Mouse (Mus musculus): ENCODE results near the gene Pef1.

Gene Pef1

DNA sequence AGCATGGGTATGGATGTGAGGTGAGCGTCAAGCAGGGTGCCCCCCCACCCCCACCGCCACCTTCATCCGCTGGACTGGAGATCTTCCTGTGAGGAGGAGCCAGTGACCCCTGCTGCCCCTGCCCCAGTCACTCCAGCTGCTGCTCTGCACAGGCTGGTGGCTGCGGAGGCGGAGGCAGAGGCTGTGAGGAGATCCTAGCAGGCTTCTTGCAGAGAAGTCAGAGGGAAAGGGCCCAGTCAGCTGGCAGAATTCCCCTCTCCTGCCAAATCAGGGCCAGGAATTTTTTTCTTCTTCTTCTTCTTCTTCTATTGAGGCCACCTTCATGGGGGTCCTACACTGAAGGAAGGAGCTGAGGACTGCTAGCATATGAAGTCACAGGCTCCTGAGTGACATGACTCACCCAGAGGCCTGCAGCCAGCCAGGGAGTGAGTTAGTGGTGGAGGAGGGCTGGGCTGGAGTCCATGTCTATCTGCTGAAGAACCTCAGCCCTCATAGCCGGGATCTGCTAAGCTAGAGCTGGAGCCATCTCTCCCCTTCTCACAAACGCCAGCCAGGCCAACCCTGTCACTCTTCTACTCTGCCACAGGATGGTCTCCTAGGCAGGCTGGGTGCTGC lies 17.9 kb upstream of the Pef1 start:
- in situ Hi-C loops (cut with MboI; ENCODE audit: low pct_unique_long_range_greater_than_20kb in 1 of 2, low sequenced_read_pairs in 2 of 2, unreplicated experiment in 1 of 2), result no loop called here

GRCm38 (mm10) chr4:130085246-130085820 lies 17.0 kb upstream of the Pef1 start:
- in situ Hi-C loops (cut with MboI; ENCODE audit: low pct_unique_long_range_greater_than_20kb in 1 of 2, low sequenced_read_pairs in 2 of 2, unreplicated experiment in 1 of 2), result no loop called here

GRCm38 (mm10) chr4:130087293-130087692 lies 15.1 kb upstream of the Pef1 start:
- in situ Hi-C loops (cut with MboI; ENCODE audit: low pct_unique_long_range_greater_than_20kb in 1 of 2, low sequenced_read_pairs in 2 of 2, unreplicated experiment in 1 of 2), result no loop called here

- in situ Hi-C loops (cut with MboI; ENCODE audit: low pct_unique_long_range_greater_than_20kb in 1 of 2, low sequenced_read_pairs in 2 of 2, unreplicated experiment in 1 of 2), result no loop called here
Observed at GRCm38 (mm10) chr4:130095137-130095536, 7.2 kb upstream of the Pef1 start.

- in situ Hi-C loops (cut with MboI; ENCODE audit: low pct_unique_long_range_greater_than_20kb in 1 of 2, low sequenced_read_pairs in 2 of 2, unreplicated experiment in 1 of 2), result no loop called here
Observed at GRCm38 (mm10) chr4:130101183-130101582, 1.2 kb upstream of the Pef1 start.

GRCm38 (mm10) chr4:130103632-130104031 lies 1.3 kb downstream of the Pef1 start:
- in situ Hi-C loops (cut with MboI; ENCODE audit: low pct_unique_long_range_greater_than_20kb in 1 of 2, low sequenced_read_pairs in 2 of 2, unreplicated experiment in 1 of 2), result no loop called here

DNA sequence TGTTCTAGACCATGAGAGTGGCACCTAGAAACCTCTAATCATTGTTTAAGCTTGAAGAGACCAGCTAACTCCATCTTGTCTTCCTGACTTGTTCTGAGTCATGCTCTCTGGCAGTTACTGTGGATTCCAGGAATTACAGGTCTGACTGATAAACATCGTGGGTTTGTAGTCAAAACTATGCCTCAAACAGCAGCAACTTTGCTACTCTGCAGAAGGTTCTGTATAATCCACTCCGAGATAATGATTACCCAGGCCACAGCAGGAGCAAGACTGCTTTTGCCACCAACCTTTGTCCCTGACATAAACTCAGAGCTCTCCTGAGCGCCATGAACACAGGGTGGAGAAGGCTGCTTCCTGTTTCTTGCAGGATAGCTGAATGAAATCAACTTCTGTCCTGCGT lies 2.2 kb downstream of the Pef1 start:
- in situ Hi-C loops (cut with MboI; ENCODE audit: low pct_unique_long_range_greater_than_20kb in 1 of 2, low sequenced_read_pairs in 2 of 2, unreplicated experiment in 1 of 2), result no loop called here

GRCm38 (mm10) chr4:130107065-130107443 lies 4.7 kb downstream of the Pef1 start:
- in situ Hi-C loops (cut with MboI; ENCODE audit: low pct_unique_long_range_greater_than_20kb in 1 of 2, low sequenced_read_pairs in 2 of 2, unreplicated experiment in 1 of 2), result no loop called here

GRCm38 (mm10) chr4:130107444-130108131 lies 5.2 kb downstream of the Pef1 start:
- in situ Hi-C loops (cut with MboI; ENCODE audit: low pct_unique_long_range_greater_than_20kb in 1 of 2, low sequenced_read_pairs in 2 of 2, unreplicated experiment in 1 of 2), result no loop called here

- in situ Hi-C loops (cut with MboI; ENCODE audit: low pct_unique_long_range_greater_than_20kb in 1 of 2, low sequenced_read_pairs in 2 of 2, unreplicated experiment in 1 of 2), result no loop called here
Observed at GRCm38 (mm10) chr4:130108929-130109328, 6.6 kb downstream of the Pef1 start.

GRCm38 (mm10) chr4:130109666-130110065 lies 7.3 kb downstream of the Pef1 start:
- in situ Hi-C loops (cut with MboI; ENCODE audit: low pct_unique_long_range_greater_than_20kb in 1 of 2, low sequenced_read_pairs in 2 of 2, unreplicated experiment in 1 of 2), result no loop called here

- in situ Hi-C loops (cut with MboI; ENCODE audit: low pct_unique_long_range_greater_than_20kb in 1 of 2, low sequenced_read_pairs in 2 of 2, unreplicated experiment in 1 of 2), result no loop called here
Observed at GRCm38 (mm10) chr4:130110091-130110490, 7.7 kb downstream of the Pef1 start.

DNA sequence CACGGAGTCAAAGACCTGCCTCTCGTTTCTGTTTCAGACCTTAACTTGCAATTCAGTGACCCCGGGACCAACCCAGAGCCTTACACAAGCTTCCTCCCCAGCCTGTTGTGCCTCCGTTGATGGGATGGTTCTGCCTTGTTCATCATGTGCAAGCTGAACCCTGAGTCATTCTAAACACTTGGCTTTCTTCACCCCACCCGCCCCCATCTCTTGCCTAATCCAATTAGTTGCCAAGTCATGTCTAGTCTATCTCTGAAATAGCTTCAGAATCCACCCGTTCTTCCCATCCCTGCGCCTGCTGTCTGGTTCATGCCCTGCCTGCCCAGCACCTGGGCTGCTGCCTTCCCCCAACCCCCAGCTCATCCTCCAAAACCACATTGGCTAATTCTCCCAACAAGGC lies 9.9 kb downstream of the Pef1 start:
- in situ Hi-C loops (cut with MboI; ENCODE audit: low pct_unique_long_range_greater_than_20kb in 1 of 2, low sequenced_read_pairs in 2 of 2, unreplicated experiment in 1 of 2), result no loop called here

DNA sequence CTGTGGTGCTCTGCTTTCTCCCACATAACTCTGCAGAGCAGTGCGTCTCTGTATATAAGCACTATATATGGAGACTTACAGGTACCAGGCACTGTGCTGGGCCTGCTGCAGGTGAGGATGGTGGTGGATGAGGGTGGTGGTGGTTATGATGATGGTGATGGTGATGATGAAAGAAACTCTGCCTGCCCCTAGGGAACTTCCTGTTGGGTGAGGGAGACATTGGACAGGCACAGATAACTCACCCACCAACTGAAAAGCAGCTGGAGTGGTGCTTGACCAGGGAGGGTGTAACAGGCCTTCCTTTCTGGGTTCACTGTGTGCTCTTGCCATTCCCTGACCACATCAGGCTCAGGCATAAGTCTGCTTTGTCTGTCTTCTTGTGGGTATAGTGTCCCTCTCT lies 10.4 kb downstream of the Pef1 start:
- in situ Hi-C loops (cut with MboI; ENCODE audit: low pct_unique_long_range_greater_than_20kb in 1 of 2, low sequenced_read_pairs in 2 of 2, unreplicated experiment in 1 of 2), result no loop called here

- in situ Hi-C loops (cut with MboI; ENCODE audit: low pct_unique_long_range_greater_than_20kb in 1 of 2, low sequenced_read_pairs in 2 of 2, unreplicated experiment in 1 of 2), result no loop called here
Observed at GRCm38 (mm10) chr4:130120752-130121151, 18.4 kb downstream of the Pef1 start.

DNA sequence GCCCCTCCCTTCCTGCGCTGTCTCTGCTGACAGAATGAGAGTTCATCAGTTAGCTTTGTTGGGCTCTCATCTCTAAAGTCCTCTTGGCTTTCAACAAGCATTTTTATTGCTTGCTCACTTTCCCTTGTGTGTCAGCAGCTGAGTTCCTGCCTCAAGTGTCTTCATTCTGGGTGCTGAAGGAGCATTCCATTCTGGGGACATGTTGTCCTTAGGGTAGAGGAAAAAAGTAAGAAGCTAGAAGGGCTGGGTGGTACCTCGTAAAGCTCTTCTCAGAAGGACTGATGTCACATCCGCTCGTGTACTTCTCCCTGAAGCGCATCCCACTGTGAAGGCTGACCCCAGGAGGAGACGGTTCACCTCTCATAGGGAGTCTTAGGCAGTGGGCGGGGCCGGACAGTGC lies 19.2 kb downstream of the Pef1 start:
- in situ Hi-C loops (cut with MboI; ENCODE audit: low pct_unique_long_range_greater_than_20kb in 1 of 2, low sequenced_read_pairs in 2 of 2, unreplicated experiment in 1 of 2), result no loop called here

GRCm38 (mm10) chr4:130123020-130123419 lies 20.7 kb downstream of the Pef1 start:
- in situ Hi-C loops (cut with MboI; ENCODE audit: low pct_unique_long_range_greater_than_20kb in 1 of 2, low sequenced_read_pairs in 2 of 2, unreplicated experiment in 1 of 2), result no loop called here

- in situ Hi-C loops (cut with MboI; ENCODE audit: low pct_unique_long_range_greater_than_20kb in 1 of 2, low sequenced_read_pairs in 2 of 2, unreplicated experiment in 1 of 2), result no loop called here
Observed at GRCm38 (mm10) chr4:130124110-130124509, 21.8 kb downstream of the Pef1 start.

GRCm38 (mm10) chr4:130125164-130125563 lies 22.8 kb downstream of the Pef1 start:
- in situ Hi-C loops (cut with MboI; ENCODE audit: low pct_unique_long_range_greater_than_20kb in 1 of 2, low sequenced_read_pairs in 2 of 2, unreplicated experiment in 1 of 2), result no loop called here

DNA sequence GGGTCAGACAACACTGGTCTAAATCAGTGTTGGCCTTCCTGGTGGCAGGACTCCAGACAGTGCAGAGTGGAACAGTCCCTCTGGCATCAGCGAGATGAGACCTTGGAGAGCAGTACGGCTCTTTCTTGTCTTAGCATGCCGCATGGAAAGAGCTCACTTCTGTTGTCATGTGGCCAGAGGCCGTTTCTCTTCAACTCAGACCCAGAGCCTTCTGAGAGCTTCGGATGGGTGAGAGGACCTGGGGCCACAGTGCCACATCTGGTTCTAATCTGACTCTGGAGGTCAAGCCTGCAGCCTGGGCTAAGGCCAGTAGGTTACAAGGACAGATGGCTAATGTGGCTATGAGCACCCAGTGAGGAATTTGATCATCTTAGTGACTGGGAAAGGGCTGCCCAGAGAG lies 23.6 kb downstream of the Pef1 start:
- in situ Hi-C loops (cut with MboI; ENCODE audit: low pct_unique_long_range_greater_than_20kb in 1 of 2, low sequenced_read_pairs in 2 of 2, unreplicated experiment in 1 of 2), result no loop called here

All from mouse embryonic stem cell (cell line).